Mouse (Mus musculus) G1E-ER4 (cell line): ENCODE measurements around the gene Il6st. TPM values are rescaled to one million over a fixed set of nuclear protein-coding genes. Genes with fewer than 3 reads are reported as not detected.

Experiments
- GATA1 ChIP-seq: IDR thresholded peaks from one replicate; pipeline ENCODE4 v1.8.0; 2012; ENCODE audit warnings: low read length, inconsistent platforms
- polyA plus RNA-seq: library from polyadenylated mRNA; stranded (reverse); fragments of >175 nt; gene quantifications from 2 replicates; pipeline ENCODE4 v1.2.3, GENCODE M21; 2012

The Il6st gene
- polyA plus RNA-seq, 1 experiment: 0.16 TPM

GRCm38 (mm10) chr13:112438001-112438868 lies 25.6 kb upstream of the Il6st start:
- no peak for TF ChIP-seq GATA1

DNA sequence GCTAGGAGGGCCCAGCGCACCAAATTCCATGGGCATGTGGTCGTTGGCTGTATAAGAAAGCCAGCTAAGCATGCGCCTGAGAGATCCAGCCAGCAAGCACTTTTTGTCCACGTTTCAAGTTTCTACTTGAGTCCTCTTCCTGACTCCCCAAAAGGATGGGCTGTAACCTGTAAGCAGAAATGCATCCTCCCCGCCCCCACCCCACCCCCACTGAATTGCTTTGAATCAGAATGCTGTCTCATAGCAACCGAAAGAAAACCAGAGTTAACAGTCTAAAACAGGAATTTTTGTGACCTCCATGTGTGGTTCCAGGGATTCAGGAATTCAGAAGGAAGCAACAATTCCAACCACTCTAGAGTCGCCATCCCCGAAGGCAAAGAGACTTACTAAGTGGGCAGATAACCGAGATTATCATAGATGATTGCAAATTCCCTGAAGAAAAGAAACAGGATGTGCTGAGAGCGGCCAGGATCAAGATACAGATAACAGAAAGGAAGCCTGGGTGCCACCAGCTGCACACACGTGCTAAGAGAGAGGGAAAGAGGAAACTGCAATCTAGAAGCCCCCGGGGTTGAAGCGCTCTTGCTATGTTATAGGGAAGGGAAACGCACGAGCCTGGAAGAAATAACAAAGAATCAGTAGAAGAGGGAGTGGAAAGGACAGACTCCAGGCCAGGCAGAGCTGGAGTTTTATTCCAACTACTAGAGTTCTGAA lies 24.6 kb upstream of the Il6st start:
- TF ChIP-seq GATA1: no peak

- no peak for TF ChIP-seq GATA1
These were observed 23.9 kb upstream of the Il6st start for GRCm38 (mm10) chr13:112439917-112440361.

DNA sequence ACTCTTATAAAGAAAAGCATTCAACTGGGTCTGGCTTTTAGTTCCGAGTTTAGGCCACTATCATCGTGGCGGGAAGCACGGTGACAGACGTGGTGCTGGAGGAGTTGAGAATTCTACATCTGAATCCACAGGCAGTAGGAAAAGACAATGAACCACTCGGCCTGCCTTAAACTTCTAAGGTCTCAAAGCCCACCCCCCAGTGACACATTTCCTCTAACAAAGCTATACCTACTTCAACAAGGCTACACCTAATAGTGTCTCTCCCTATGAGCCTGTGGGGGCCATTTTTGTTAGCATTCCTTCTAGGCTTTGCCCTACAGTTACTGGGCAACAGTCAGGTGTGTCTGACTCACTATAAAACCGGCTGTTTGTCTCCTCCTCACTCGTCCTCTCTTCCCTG lies 23.2 kb upstream of the Il6st start:
- TF ChIP-seq GATA1: no peak

GRCm38 (mm10) chr13:112442867-112443529 lies 20.9 kb upstream of the Il6st start:
- no peak for TF ChIP-seq GATA1

- TF ChIP-seq GATA1: no peak
These were observed 16.7 kb upstream of the Il6st start for GRCm38 (mm10) chr13:112447108-112447665.

DNA sequence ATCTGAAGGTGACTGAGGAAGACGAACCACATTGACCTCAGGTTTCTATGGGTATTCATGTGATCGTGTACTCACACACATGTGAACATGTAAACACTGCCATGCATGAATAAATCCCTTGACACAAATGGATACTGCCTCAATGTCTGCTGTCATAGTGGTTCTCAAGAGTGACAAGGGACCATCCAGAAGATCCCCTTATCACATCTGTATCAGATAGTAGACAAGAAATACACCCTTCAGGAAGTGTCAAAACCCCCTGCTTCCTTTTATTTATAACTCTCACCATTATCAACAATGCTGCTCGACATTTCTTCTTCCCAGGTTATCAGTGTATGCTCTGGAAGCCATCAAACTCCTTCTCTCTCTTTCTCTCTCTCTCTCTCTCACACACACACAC lies 13.7 kb upstream of the Il6st start:
- no peak for TF ChIP-seq GATA1

DNA sequence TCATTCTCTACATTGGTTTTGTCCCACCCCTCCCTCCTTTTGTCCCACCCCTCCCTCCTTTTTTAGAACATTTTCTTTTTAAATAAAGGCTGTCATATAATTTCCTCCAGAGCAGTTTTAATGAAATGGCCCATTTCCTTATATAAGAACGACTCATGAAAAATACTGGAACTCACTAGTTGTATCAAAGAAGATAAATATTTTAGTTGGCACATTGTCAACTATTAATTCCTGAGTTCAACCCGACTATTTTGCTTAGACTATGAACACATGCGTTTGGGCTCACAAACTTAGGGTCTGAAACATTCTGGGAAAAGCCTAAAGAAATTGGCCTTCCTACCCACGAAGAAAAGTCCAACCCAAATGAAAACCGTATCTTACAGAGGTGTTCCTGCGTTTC lies 6.5 kb upstream of the Il6st start:
- no peak for TF ChIP-seq GATA1

DNA sequence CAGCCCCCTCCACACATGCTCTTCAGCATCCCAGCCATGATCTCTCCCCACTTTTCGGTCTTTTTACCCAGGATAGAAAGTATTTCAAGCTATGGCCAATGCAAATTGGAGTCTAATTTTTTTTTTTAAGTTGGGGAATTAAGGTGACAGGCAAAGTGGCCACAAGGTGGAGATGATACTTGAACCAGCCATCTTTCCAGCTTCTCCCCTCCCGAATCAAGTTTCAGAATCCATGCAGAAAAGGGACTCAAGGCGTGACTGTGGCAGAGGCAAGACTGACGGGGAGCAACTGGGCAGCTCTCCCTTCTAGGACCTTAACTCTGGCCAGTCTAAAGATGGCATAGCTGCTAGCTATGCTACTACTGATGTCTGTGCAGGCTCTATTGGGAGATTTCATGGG lies 5.9 kb upstream of the Il6st start:
- no peak for TF ChIP-seq GATA1

DNA sequence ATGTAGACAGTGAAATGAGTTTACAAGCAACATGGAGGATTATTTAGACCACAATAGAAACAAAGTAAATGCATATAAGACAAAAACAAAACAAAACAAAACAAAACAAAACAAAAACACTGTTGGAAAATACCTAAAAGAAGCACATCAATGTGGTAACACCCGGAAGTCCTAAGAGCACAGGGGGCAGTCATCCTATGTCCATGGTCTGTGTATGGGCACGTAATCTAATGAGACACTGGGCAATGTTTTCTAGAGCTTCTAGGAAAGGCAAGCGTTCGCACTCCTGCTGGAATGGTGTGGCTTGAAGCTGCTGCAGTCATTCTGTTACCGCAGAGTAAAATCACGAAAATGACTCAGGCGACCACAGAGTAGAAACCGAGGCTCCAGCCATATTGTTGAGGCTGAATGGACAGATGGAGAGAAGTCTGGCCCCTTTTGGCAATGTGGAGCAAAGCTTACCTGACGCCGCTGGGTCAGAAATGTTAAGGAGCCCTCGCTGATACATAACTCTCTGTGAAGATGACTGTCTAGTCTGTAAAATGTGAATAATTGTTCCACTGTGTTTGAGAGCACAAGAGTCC lies 5.3 kb upstream of the Il6st start:
- TF ChIP-seq GATA1: no peak

GRCm38 (mm10) chr13:112459956-112460355 lies 3.9 kb upstream of the Il6st start:
- TF ChIP-seq GATA1: no peak

DNA sequence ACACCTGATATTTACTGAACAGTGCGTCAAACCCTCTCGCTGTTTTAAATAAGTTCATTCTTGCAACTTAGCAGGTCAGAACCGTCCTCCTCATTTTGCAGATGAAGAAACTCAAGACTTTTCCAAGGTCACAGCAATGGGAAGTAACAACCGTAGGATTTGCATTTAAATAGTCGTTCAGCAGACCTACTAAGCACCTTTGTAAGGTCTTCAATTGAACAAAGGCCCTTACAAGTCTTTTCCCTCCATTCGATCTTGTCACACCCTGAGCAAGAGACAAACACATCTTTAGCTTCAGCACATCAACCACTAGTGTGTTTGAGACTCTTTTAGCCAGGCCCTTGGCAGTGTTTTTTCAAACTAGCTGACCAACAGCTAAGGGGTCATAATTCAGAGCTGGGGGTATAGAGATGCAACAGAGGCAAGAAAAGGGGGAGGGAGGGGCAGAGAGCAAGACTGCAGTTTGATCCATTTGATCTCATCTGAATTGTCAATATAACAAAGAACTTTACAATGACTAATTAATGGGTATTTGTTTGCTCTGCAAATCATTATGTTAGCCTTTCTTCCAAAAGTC lies 1.4 kb upstream of the Il6st start:
- TF ChIP-seq GATA1: no peak

DNA sequence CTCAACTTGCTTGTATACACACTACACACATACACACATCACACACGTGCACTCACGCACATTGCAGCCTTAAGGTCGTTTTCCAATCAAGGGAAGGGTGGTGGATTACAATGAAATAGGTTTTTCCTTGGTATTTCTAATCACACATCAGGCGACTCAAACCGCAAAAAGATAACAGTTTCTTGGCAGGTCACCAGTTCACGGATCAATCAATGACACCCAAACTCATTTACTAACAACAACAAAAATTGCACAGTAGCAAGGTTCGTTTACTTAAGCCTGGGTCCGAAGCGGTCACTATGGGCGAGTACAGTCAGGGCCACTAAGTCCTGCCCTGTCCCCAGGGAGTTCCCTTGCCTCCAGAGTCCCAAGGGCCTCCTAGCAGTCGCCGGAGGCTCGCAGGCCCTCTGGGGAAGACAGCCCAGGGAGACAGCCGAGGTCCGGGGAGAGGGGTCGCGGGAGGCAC lies 500 bp upstream of the Il6st start:
- no peak for TF ChIP-seq GATA1

- no peak for TF ChIP-seq GATA1
These were observed 887 bp downstream of the Il6st start for GRCm38 (mm10) chr13:112464626-112465287.
